Mouse (Mus musculus) neural tube, embryonic 12.5 days (tissue): ENCODE results near the gene Frat2. TPM values are rescaled to one million over a fixed set of nuclear protein-coding genes. Genes with fewer than 3 reads are reported as not detected.
"Not testable (repeated sequence)": the region's sequence is repeated elsewhere in the genome, so short reads cannot be mapped to it uniquely, and the experiment has no call there.

Experiments
- ATAC-seq: fragments of 200-750 bp; cut with Nextera tagmentation; 2 replicates; pipeline ENCODE4 v1.8.0; 2017; ENCODE audit warnings: low read depth, mild to moderate bottlenecking, moderate TSS enrichment, moderate library complexity; ENCODE audit not compliant: low FRiP score
- H3K27ac ChIP-seq: fragments of 300-500 bp; sonication (generic); 2 replicates; pipeline ENCODE4 v1.5.1; 2016
- H3K27me3 ChIP-seq: fragments of 300-500 bp; sonication (generic); replicated peaks from 2 replicates; pipeline ENCODE4 v1.6.1; 2016; ENCODE audit warnings: mild to moderate bottlenecking
- H3K36me3 ChIP-seq: fragments of 300-500 bp; sonication (generic); 2 replicates; pipeline ENCODE4 v1.6.1; 2016; ENCODE audit warnings: mild to moderate bottlenecking
- H3K4me1 ChIP-seq: fragments of 300-500 bp; sonication (generic); 2 replicates; pipeline ENCODE4 v1.6.1; 2016
- H3K4me2 ChIP-seq: fragments of 300-500 bp; sonication (generic); replicated peaks from 2 replicates; pipeline ENCODE4 v1.6.1; 2016; ENCODE audit warnings: mild to moderate bottlenecking
- H3K4me3 ChIP-seq: fragments of 300-500 bp; sonication (generic); 2 replicates; pipeline ENCODE4 v1.5.1; 2016
- H3K9ac ChIP-seq: fragments of 300-500 bp; sonication (generic); 2 replicates; pipeline ENCODE4 v1.6.1; 2016; ENCODE audit warnings: mild to moderate bottlenecking
- H3K9me3 ChIP-seq: fragments of 300-500 bp; sonication (generic); 2 replicates; pipeline ENCODE4 v1.6.1; 2016; ENCODE audit warnings: mild to moderate bottlenecking
- WGBS: fragments of 180-500 bp; shearing (Covaris S2); methylation state at CpG from one replicate; pipeline ENCODE4 v1.1.7; 2016; 5-methylcytosine and 5-hydroxymethylcytosine counted together
- polyA plus RNA-seq: library from polyadenylated mRNA; unstranded; fragments of >200 nt; fragmentation: Nextera tagmentation; extraction: Ambion mirVana; gene quantifications from 2 replicates; pipeline ENCODE4 v1.2.1, GENCODE M21; 2016

The Frat2 gene
- 19.3 and 19.7 TPM in 2 replicates for polyA plus RNA-seq

- peak within 1 kb of the TSS; percentile 82; the same call in 1 of the 2 replicates for H3K27ac ChIP-seq
- WGBS: 1% methylated on average over 71 of the region's 72 CpGs
- no peaks in the 10 kb centered on the region for H3K27me3 ChIP-seq
- no peaks in the 10 kb centered on the region for H3K9me3 ChIP-seq
- H3K36me3 ChIP-seq: no peaks in the 10 kb centered on the region
- peaks cover 32% of the 10 kb centered on the region for H3K4me1 ChIP-seq
- H3K4me2 ChIP-seq: peak within 1 kb of the TSS; percentile 97
- H3K4me3 ChIP-seq: peak within 1 kb of the TSS; percentile 86
- peak within 1 kb of the TSS; percentile 92 for H3K9ac ChIP-seq
- peak; percentile 95 for ATAC-seq
Observed at GRCm38 (mm10) chr19:41847992-41848851, at the start of gene Frat2. Gene Frat2 (minus strand): TSS chr19:41848132.

- Histone ChIP-seq H3K27ac (no peak overlapping the region), H3K36me3 (no peaks in the 10 kb centered on the region), H3K9ac (peak overlapping the region; percentile 17; the same call in 1 of the 2 replicates), H3K4me1 (peaks cover 11% of the 10 kb centered on the region), H3K9me3 (no peaks in the 10 kb centered on the region), H3K27me3 (no peaks in the 10 kb centered on the region), H3K4me2 (peak overlapping the region; percentile 91), H3K4me3 (peak overlapping the region; percentile 74)
- ATAC-seq: peak; percentile 31; the same call in 1 of the 2 replicates
- WGBS: 18% methylated on average over 18 of the region's 18 CpGs
Observed at GRCm38 (mm10) chr19:41896319-41896711, 48.4 kb upstream of the Frat2 start.

GRCm38 (mm10) chr19:41895460-41896318 lies 47.8 kb upstream of the Frat2 start, which contains the start of gene Rrp12:
Gene Rrp12 (minus strand): TSS chr19:41896173.
- Histone ChIP-seq H3K4me1 (peaks cover 11% of the 10 kb centered on the region), H3K27ac (no peak within 1 kb of the TSS), H3K4me3 (peak within 1 kb of the TSS; percentile 74), H3K9me3 (no peaks in the 10 kb centered on the region), H3K4me2 (peak within 1 kb of the TSS; percentile 91), H3K36me3 (peaks cover 4% of the 10 kb centered on the region), H3K9ac (peak within 1 kb of the TSS; percentile 62), H3K27me3 (no peaks in the 10 kb centered on the region)
- ATAC-seq: peak; percentile 95
- 2% methylated on average over 46 of the region's 46 CpGs for WGBS

- H3K9me3 ChIP-seq: no peaks in the 10 kb centered on the region
- 57% methylated on average over 7 of the region's 7 CpGs for WGBS
Observed at GRCm38 (mm10) chr19:41894959-41895358, 47.0 kb upstream of the Frat2 start.

GRCm38 (mm10) chr19:41888191-41888590 lies 40.3 kb upstream of the Frat2 start:
- no peaks in the 10 kb centered on the region for H3K4me1 ChIP-seq
- ATAC-seq: no peak
- H3K27ac ChIP-seq: no peak overlapping the region
- no peaks in the 10 kb centered on the region for H3K27me3 ChIP-seq
- H3K4me3 ChIP-seq: no peak overlapping the region
- H3K9ac ChIP-seq: no peak overlapping the region
- no peaks in the 10 kb centered on the region for H3K9me3 ChIP-seq
- H3K36me3 ChIP-seq: peaks cover 71% of the 10 kb centered on the region
- H3K4me2 ChIP-seq: no peak overlapping the region

More at GRCm38 (mm10) chr19:41894959-41895358, 47.0 kb upstream of the Frat2 start:
- Histone ChIP-seq H3K27ac (no peak overlapping the region), H3K4me3 (peak overlapping the region; percentile 74), H3K4me2 (peak overlapping the region; percentile 91), H3K36me3 (peaks cover 11% of the 10 kb centered on the region), H3K27me3 (no peaks in the 10 kb centered on the region), H3K4me1 (peaks cover 11% of the 10 kb centered on the region), H3K9ac (no peak overlapping the region)
- ATAC-seq: no peak

GRCm38 (mm10) chr19:41883882-41884281 lies 36.0 kb upstream of the Frat2 start:
- H3K27me3 ChIP-seq: no peaks in the 10 kb centered on the region
- H3K4me2 ChIP-seq: no peak overlapping the region
- H3K4me1 ChIP-seq: no peaks in the 10 kb centered on the region
- H3K9me3 ChIP-seq: no peaks in the 10 kb centered on the region
- H3K9ac ChIP-seq: no peak overlapping the region
- peaks cover 78% of the 10 kb centered on the region for H3K36me3 ChIP-seq
- 93% methylated on average over 9 of the region's 9 CpGs for WGBS
- H3K27ac ChIP-seq: no peak overlapping the region
- ATAC-seq: no peak
- no peak overlapping the region for H3K4me3 ChIP-seq

- no peak for ATAC-seq
- Histone ChIP-seq H3K27ac (no peak overlapping the region), H3K4me3 (no peak overlapping the region), H3K36me3 (peaks cover 70% of the 10 kb centered on the region), H3K4me1 (no peaks in the 10 kb centered on the region), H3K4me2 (no peak overlapping the region), H3K27me3 (no peaks in the 10 kb centered on the region), H3K9me3 (no peaks in the 10 kb centered on the region), H3K9ac (no peak overlapping the region)
- 94% methylated on average over 4 of the region's 4 CpGs for WGBS
Observed at GRCm38 (mm10) chr19:41881842-41882241, 33.9 kb upstream of the Frat2 start.

- H3K9me3 ChIP-seq: no peaks in the 10 kb centered on the region
- H3K27me3 ChIP-seq: no peaks in the 10 kb centered on the region
- H3K9ac ChIP-seq: no peak overlapping the region
- H3K4me1 ChIP-seq: no peaks in the 10 kb centered on the region
- no peak overlapping the region for H3K27ac ChIP-seq
- peaks cover 71% of the 10 kb centered on the region for H3K36me3 ChIP-seq
- 94% methylated on average over 14 of the region's 14 CpGs for WGBS
- ATAC-seq: no peak
- H3K4me3 ChIP-seq: no peak overlapping the region
- no peak overlapping the region for H3K4me2 ChIP-seq
Observed at GRCm38 (mm10) chr19:41874356-41874755, 26.4 kb upstream of the Frat2 start.

- H3K36me3 ChIP-seq: peaks cover 79% of the 10 kb centered on the region
Observed at GRCm38 (mm10) chr19:41872285-41872684, 24.4 kb upstream of the Frat2 start.

GRCm38 (mm10) chr19:41869946-41870345 lies 22.0 kb upstream of the Frat2 start:
- not testable (repeated sequence) for H3K4me1 ChIP-seq, H3K4me3 ChIP-seq, H3K27me3 ChIP-seq, H3K4me2 ChIP-seq, ATAC-seq, H3K9me3 ChIP-seq, H3K9ac ChIP-seq, H3K27ac ChIP-seq
- H3K36me3 ChIP-seq: peaks cover 79% of the 10 kb centered on the region
- 91% methylated on average over 5 of the region's 5 CpGs for WGBS

More at GRCm38 (mm10) chr19:41872285-41872684, 24.4 kb upstream of the Frat2 start:
- Histone ChIP-seq H3K4me1 (no peaks in the 10 kb centered on the region), H3K27me3 (no peaks in the 10 kb centered on the region), H3K27ac (no peak overlapping the region), H3K4me2 (no peak overlapping the region), H3K9ac (no peak overlapping the region), H3K9me3 (no peaks in the 10 kb centered on the region), H3K4me3 (no peak overlapping the region)
- 95% methylated on average over 2 of the region's 2 CpGs for WGBS
- no peak for ATAC-seq

GRCm38 (mm10) chr19:41869296-41869695 lies 21.4 kb upstream of the Frat2 start:
- no peak overlapping the region for H3K4me3 ChIP-seq
- H3K27me3 ChIP-seq: no peaks in the 10 kb centered on the region
- no peaks in the 10 kb centered on the region for H3K4me1 ChIP-seq
- peaks cover 76% of the 10 kb centered on the region for H3K36me3 ChIP-seq
- WGBS: 93% methylated on average over 5 of the region's 5 CpGs
- H3K27ac ChIP-seq: no peak overlapping the region
- no peaks in the 10 kb centered on the region for H3K9me3 ChIP-seq
- no peak for ATAC-seq
- H3K9ac ChIP-seq: no peak overlapping the region
- no peak overlapping the region for H3K4me2 ChIP-seq

- H3K9ac ChIP-seq: no peak overlapping the region
- ATAC-seq: no peak
- H3K27ac ChIP-seq: no peak overlapping the region
- H3K9me3 ChIP-seq: no peaks in the 10 kb centered on the region
- 91% methylated on average over 8 of the region's 8 CpGs for WGBS
- no peak overlapping the region for H3K4me2 ChIP-seq
- peaks cover 79% of the 10 kb centered on the region for H3K36me3 ChIP-seq
- H3K4me3 ChIP-seq: no peak overlapping the region
- H3K27me3 ChIP-seq: no peaks in the 10 kb centered on the region
- no peaks in the 10 kb centered on the region for H3K4me1 ChIP-seq
Observed at GRCm38 (mm10) chr19:41866707-41867106, 18.8 kb upstream of the Frat2 start.
